Mouse (Mus musculus) limb, embryonic 11.5 days (tissue): ENCODE data around the gene Ctps2. TPM values are rescaled to one million over a fixed set of nuclear protein-coding genes. Genes with fewer than 3 reads are reported as not detected.

Experiments
- ATAC-seq: fragments of 200-750 bp; cut with Nextera tagmentation; 2 replicates; pipeline ENCODE4 v1.8.0; 2017; ENCODE audit warnings: low read depth; ENCODE audit not compliant: insufficient number of reproducible peaks, low FRiP score, low TSS enrichment
- DNase-seq: peaks from one replicate; pipeline ENCODE4 v3.0.0-alpha.2; 2015; ENCODE audit warnings: low spot score
- H3K27ac ChIP-seq: fragments of 300-500 bp; sonication (generic); replicated peaks from 2 replicates; pipeline ENCODE4 v1.5.1; 2014; ENCODE audit warnings: low read depth, mild to moderate bottlenecking, low read length
- H3K27me3 ChIP-seq: fragments of 300-500 bp; sonication (generic); 2 replicates; pipeline ENCODE4 v1.6.1; 2014; ENCODE audit warnings: mild to moderate bottlenecking, low read length, mixed read lengths; ENCODE audit not compliant: control insufficient read depth, insufficient read depth
- H3K36me3 ChIP-seq: fragments of 300-500 bp; sonication (generic); 2 replicates; pipeline ENCODE4 v1.6.1; 2014; ENCODE audit warnings: mild to moderate bottlenecking, low read length, moderate library complexity, mixed read lengths; ENCODE audit not compliant: control insufficient read depth, insufficient read depth
- H3K4me1 ChIP-seq: fragments of 300-500 bp; sonication (generic); 2 replicates; pipeline ENCODE4 v1.6.1; 2014; ENCODE audit warnings: low read length, mixed read lengths; ENCODE audit not compliant: control insufficient read depth, insufficient read depth
- H3K4me2 ChIP-seq: fragments of 300-500 bp; sonication (generic); 2 replicates; pipeline ENCODE4 v1.6.1; 2014; ENCODE audit warnings: low read depth, mild to moderate bottlenecking, moderate library complexity; ENCODE audit not compliant: severe bottlenecking
- H3K4me3 ChIP-seq: fragments of 300-500 bp; sonication (generic); 2 replicates; pipeline ENCODE4 v1.5.1; 2014; ENCODE audit warnings: low read depth, low read length
- H3K9ac ChIP-seq: fragments of 300-500 bp; sonication (generic); 2 replicates; pipeline ENCODE4 v1.6.1; 2014; ENCODE audit warnings: mild to moderate bottlenecking, low read length
- H3K9me3 ChIP-seq: fragments of 300-500 bp; sonication (generic); 2 replicates; pipeline ENCODE4 v1.6.1; 2016; ENCODE audit warnings: low read length; ENCODE audit not compliant: control insufficient read depth
- WGBS: fragments of 180-500 bp; shearing (Covaris S2); extraction: QIAGEN DNeasy Blood & Tissue Kit; methylation state at CpG from one replicate; pipeline ENCODE4 v1.1.7; 2014; 5-methylcytosine and 5-hydroxymethylcytosine counted together
- microRNA counts: library from miRNA; unstranded; fragments of <30 nt; microRNA quantifications from one replicate; lab custom pipeline; 2016
- microRNA-seq: library from miRNA; unstranded; fragments of <30 nt; microRNA quantifications from one replicate; pipeline ENCODE4, GENCODE M21; 2016
- polyA plus RNA-seq: library from polyadenylated mRNA; unstranded; fragments of >200 nt; fragmentation: Nextera tagmentation; extraction: Ambion mirVana; gene quantifications from 2 replicates; pipeline ENCODE4 v1.2.1, GENCODE M21; 2014

Ctps2 gene
- polyA plus RNA-seq, 1 experiment from 2014 or later, result 117 TPM

DNA sequence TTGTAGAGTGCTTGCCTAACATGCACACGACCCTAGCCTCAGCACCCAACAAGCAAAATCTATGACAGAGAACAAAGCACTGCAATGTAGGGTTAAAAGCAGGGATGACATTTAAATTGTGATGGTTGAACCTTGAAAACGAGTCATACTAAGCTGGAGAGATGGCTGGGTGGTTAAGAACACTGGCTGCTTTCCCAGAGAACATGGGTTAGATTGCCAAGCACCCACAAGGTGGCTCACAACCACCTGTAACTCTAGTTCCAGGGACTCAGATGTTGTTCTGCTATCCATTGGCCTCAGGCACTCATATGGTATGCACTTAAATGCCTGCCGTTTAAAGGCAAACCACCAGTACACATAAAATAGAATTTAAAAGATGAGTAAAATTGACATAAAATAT is 91.1 kb downstream of the Ctps2 start:
- no peaks in the 10 kb centered on the region for H3K4me1 ChIP-seq
- DNase-seq (no peak), ATAC-seq (no peak)
- WGBS, result 87% methylated on average over 3 of the region's 3 CpGs
- H3K9me3 ChIP-seq, result no peaks in the 10 kb centered on the region
- no peak overlapping the region for H3K4me3 ChIP-seq
- no peak overlapping the region for H3K4me2 ChIP-seq
- no peak overlapping the region for H3K9ac ChIP-seq
- H3K27ac ChIP-seq, result no peak overlapping the region
- H3K36me3 ChIP-seq, result no peaks in the 10 kb centered on the region
- no peaks in the 10 kb centered on the region for H3K27me3 ChIP-seq

DNA sequence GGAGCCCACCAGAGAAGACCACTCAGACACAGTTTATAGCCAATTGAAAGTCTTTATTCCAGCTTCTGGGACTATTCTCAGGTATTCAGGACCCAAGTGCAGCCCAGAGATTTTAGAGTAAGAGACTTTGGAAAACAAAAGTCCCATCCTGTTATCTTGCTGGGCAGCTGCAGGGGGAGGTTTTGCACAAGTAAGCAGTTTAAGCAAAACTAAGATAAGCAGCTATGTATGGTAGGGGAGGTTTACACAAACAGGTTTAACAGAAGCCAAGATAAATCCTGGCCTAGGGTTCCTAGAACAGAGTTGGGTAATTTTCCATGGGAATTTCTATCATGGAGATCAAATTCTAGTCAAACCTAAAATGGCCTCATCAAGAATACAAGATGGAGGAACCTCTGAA is 126.8 kb downstream of the Ctps2 start:
- H3K36me3 ChIP-seq, result no peaks in the 10 kb centered on the region
- no peak overlapping the region for H3K9ac ChIP-seq
- H3K27ac ChIP-seq, result no peak overlapping the region
- H3K27me3 ChIP-seq, result 0 out of 2 replicates have a peak, but pooled peaks cover 2% of the 10 kb centered on the region
- DNase-seq, result no peak
- no peaks in the 10 kb centered on the region for H3K4me1 ChIP-seq
- H3K9me3 ChIP-seq, result no peaks in the 10 kb centered on the region
- no peak overlapping the region for H3K4me2 ChIP-seq
- H3K4me3 ChIP-seq, result no peak overlapping the region
- ATAC-seq, result no peak

DNA sequence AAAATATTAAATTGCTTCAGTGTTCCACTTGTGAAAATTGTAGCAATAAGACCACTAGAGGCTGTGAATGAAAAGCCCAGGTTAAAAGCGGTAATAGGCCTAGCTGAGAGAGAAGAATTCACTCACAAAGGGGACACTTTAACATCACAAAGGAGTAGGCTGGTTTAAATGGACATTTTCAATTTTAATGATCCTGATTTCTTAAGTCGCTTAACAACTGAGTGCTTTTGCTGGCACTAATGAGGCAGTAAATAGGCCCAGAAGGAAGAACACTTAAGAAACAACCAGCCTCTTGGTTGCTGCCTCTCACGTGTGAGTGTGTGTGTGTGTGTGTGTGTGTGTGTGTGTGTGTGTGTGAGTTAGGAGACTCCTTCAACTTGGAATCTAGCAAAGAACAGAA is 137.7 kb downstream of the Ctps2 start:
- peaks cover 5% of the 10 kb centered on the region; the same call in 1 of the 2 replicates for H3K27me3 ChIP-seq

DNA sequence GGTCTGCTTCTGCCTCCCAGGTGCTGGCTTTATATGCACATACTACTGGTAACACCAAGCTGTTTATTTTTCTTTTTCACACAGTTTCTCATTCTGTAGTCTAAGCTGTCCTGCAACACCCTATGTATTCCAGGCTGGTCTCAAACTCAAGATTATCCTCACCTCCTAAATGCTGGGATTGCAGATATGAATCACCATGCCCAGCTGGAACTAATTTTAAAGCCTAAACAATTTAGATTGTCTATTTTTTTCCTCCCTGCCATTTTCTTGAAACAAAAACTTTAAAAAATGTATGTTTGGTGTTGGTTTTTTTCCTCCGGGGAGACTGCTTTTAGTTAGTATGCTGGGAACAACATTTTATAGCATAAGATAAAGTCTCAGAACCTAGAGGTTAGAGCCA is 141.7 kb downstream of the Ctps2 start:
- H3K27ac ChIP-seq, result no peak overlapping the region
- DNase-seq (no peak), ATAC-seq (no peak)
- H3K4me3 ChIP-seq, result no peak overlapping the region
- no peaks in the 10 kb centered on the region for H3K9me3 ChIP-seq
- H3K36me3 ChIP-seq, result no peaks in the 10 kb centered on the region
- H3K4me1 ChIP-seq, result no peaks in the 10 kb centered on the region
- no peak overlapping the region for H3K9ac ChIP-seq
- 0 out of 2 replicates have a peak, but pooled peaks cover 2% of the 10 kb centered on the region for H3K27me3 ChIP-seq
- WGBS, result 87% methylated on average over 1 of the region's 1 CpGs
- H3K4me2 ChIP-seq, result no peak overlapping the region

More for the DNA sequence above, 137.7 kb downstream of the Ctps2 start:
- Histone ChIP-seq H3K9me3 (no peaks in the 10 kb centered on the region), H3K36me3 (no peaks in the 10 kb centered on the region), H3K27ac (no peak overlapping the region), H3K4me3 (no peak overlapping the region), H3K4me1 (no peaks in the 10 kb centered on the region), H3K9ac (no peak overlapping the region), H3K4me2 (no peak overlapping the region)
- ATAC-seq (no peak), DNase-seq (no peak)
- 55% methylated on average over 3 of the region's 3 CpGs for WGBS

DNA sequence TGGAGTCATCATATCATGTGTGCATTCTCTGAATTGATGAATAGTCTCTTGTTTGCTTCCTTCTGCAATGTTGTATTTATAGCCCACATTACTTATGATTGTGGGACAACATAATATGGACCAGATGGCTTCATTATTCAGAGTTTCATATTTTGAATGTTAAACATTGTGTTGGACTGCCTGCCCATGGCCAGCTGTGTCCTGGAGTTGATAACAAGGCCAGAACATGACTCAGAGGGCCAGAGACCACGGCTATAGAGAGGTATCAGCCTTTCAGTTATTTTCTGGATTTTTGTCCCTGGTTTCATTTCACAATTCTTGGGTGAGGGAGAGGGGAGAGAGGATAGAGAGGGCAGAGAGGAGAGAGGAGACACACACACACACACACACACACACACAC is 162.9 kb downstream of the Ctps2 start:
- Histone ChIP-seq H3K4me3 (no peak overlapping the region), H3K27me3 (no peaks in the 10 kb centered on the region), H3K36me3 (no peaks in the 10 kb centered on the region), H3K9me3 (no peaks in the 10 kb centered on the region), H3K4me2 (no peak overlapping the region), H3K27ac (no peak overlapping the region), H3K9ac (no peak overlapping the region), H3K4me1 (no peaks in the 10 kb centered on the region)
- WGBS, result 78% methylated on average over 1 of the region's 1 CpGs
- DNase-seq (no peak), ATAC-seq (no peak)

MicroRNA genes within 50 kb of the gene (microRNA counts, 519-probe panel; counts per million panel counts)
- microRNA mmu-miR-3473 (lab: Ali Mortazavi, UCI), result not detected

Small RNAs within 50 kb of the gene (microRNA-seq; reads per million reads assigned to microRNA genes)
- not detected for gene Mir3473a

Other genes with a start within 250 kb of the Ctps2 start
- gene Rbbp7, start 140.8 kb upstream of the Ctps2 start, polyA plus RNA-seq, result 430 and 436 TPM in 2 replicates
- 18.7 and 20.0 TPM in 2 replicates for gene Txlng, start 71.8 kb upstream of the Ctps2 start, polyA plus RNA-seq
- 48.9 and 50.3 TPM in 2 replicates for gene Syap1, start 12.8 kb upstream of the Ctps2 start, polyA plus RNA-seq
- gene S100g, start 63.4 kb downstream of the Ctps2 start, polyA plus RNA-seq, result not detected in 2 replicates